Mouse (Mus musculus) MEL (cell line): ENCODE measurements around the gene Olfr1393. TPM values are rescaled to one million over a fixed set of nuclear protein-coding genes. Genes with fewer than 3 reads are reported as not detected.

ENCODE experiments used
- DNase-seq: peaks from one replicate; pipeline ENCODE4 v3.0.0; 2011; ENCODE audit warnings: low read depth, low spot score
- H3K27ac ChIP-seq: 2 replicates; pipeline ENCODE4 v1.5.1; 2012; ENCODE audit warnings: low read depth, mild to moderate bottlenecking, control low read depth, low read length, moderate library complexity; ENCODE audit not compliant: control insufficient read depth
- H3K27me3 ChIP-seq, 2 experiments: fragments of 150-350 bp in 1 of 2; sonication (generic) in 1 of 2; 2 replicates each; pipeline ENCODE4 v1.6.1; 2012; ENCODE audit warnings: low read length in 2 of 2, mild to moderate bottlenecking in 2 of 2, improper control_type of control experiment in 1 of 2, moderate library complexity in 1 of 2; ENCODE audit not compliant: insufficient read depth in 2 of 2, control insufficient read depth in 1 of 2
- H3K36me3 ChIP-seq, 2 experiments: 2 replicates each; pipeline ENCODE4 v1.6.1; 2012 to 2014; ENCODE audit warnings: low read length in 2 of 2, improper control_type of control experiment in 1 of 2, inconsistent platforms in 1 of 2, mild to moderate bottlenecking in 1 of 2; ENCODE audit not compliant: insufficient read depth in 2 of 2, control insufficient read depth in 1 of 2
- H3K4me1 ChIP-seq, 2 experiments: fragments of 150-350 bp in 1 of 2; sonication (generic) in 1 of 2; 2 replicates each; pipeline ENCODE4 v1.6.1; 2012; ENCODE audit warnings: low read length in 2 of 2, improper control_type of control experiment in 1 of 2, mild to moderate bottlenecking in 1 of 2; ENCODE audit not compliant: insufficient read depth in 2 of 2, control insufficient read depth in 1 of 2
- H3K4me3 ChIP-seq, 2 experiments: fragments of 150-350 bp in 1 of 2; sonication (generic) in 1 of 2; 2 replicates each; pipeline ENCODE4 v1.5.1; 2012; ENCODE audit warnings: low read depth in 2 of 2, low read length in 2 of 2, mild to moderate bottlenecking in 2 of 2, moderate library complexity in 2 of 2, control low read depth in 1 of 2, improper control_type of control experiment in 1 of 2; ENCODE audit not compliant: control insufficient read depth in 1 of 2, insufficient read depth in 1 of 2
- H3K79me2 ChIP-seq: 2 replicates; pipeline ENCODE4 v1.6.1; 2012; ENCODE audit warnings: mild to moderate bottlenecking, low read length, moderate library complexity; ENCODE audit not compliant: control insufficient read depth, poor library complexity, insufficient read depth
- H3K9ac ChIP-seq: 2 replicates; pipeline ENCODE4 v1.6.1; 2012; ENCODE audit warnings: low read depth, mild to moderate bottlenecking, control low read depth, low read length, moderate library complexity; ENCODE audit not compliant: control insufficient read depth, poor library complexity, severe bottlenecking
- H3K9me3 ChIP-seq: fragments of 150-350 bp; sonication (generic); replicated peaks from 2 replicates; pipeline ENCODE4 v1.6.1; 2012; ENCODE audit warnings: mild to moderate bottlenecking, low read length, improper control_type of control experiment, moderate library complexity; ENCODE audit not compliant: insufficient read depth
- BHLHE40 ChIP-seq: IDR thresholded peaks from 2 replicates; pipeline ENCODE4 v1.6.1; 2012; ENCODE audit warnings: low read depth, mild to moderate bottlenecking, inconsistent platforms, low read length, improper control_type of control experiment, borderline replicate concordance
- CHD2 ChIP-seq: IDR thresholded peaks from 2 replicates; pipeline ENCODE4 v1.6.1; 2011; ENCODE audit warnings: low read length, improper control_type of control experiment
- CTCF ChIP-seq, 3 experiments: IDR thresholded peaks in 2 of 3; conservative IDR thresholded peaks in 1 of 3; 2 replicates each; pipeline ENCODE4 v1.5.1; 2011 to 2012; ENCODE audit warnings: low read length in 3 of 3, low read depth in 2 of 3, mild to moderate bottlenecking in 2 of 3, improper control_type of control experiment in 1 of 3, inconsistent platforms in 1 of 3, mixed read lengths in 1 of 3, moderate library complexity in 1 of 3; ENCODE audit not compliant: control insufficient read depth in 1 of 3, insufficient read depth in 1 of 3, poor library complexity in 1 of 3, severe bottlenecking in 1 of 3
- E2F4 ChIP-seq: IDR thresholded peaks from 2 replicates; pipeline ENCODE4 v1.6.1; 2011; ENCODE audit warnings: low read depth, low read length, improper control_type of control experiment, borderline replicate concordance
- ELF1 ChIP-seq: IDR thresholded peaks from 2 replicates; pipeline ENCODE4 v1.6.1; 2014; ENCODE audit warnings: low read depth, mild to moderate bottlenecking, inconsistent platforms, low read length, improper control_type of control experiment, moderate library complexity
- EP300 ChIP-seq, 2 experiments: IDR thresholded peaks; 2 replicates each; pipeline ENCODE4 v1.6.1; 2011; ENCODE audit warnings: improper control_type of control experiment in 2 of 2, low read length in 2 of 2, low read depth in 1 of 2, mild to moderate bottlenecking in 1 of 2
- ETS1 ChIP-seq: IDR thresholded peaks from 2 replicates; pipeline ENCODE4 v1.6.1; 2012; ENCODE audit warnings: low read depth, mild to moderate bottlenecking, inconsistent platforms, low read length, improper control_type of control experiment, moderate library complexity
- GABPA ChIP-seq: IDR thresholded peaks from 2 replicates; pipeline ENCODE4 v1.6.1; 2012; ENCODE audit warnings: low read depth, mild to moderate bottlenecking, inconsistent platforms, low read length, improper control_type of control experiment, moderate library complexity
- GATA1 ChIP-seq: IDR thresholded peaks from 2 replicates; pipeline ENCODE4 v1.6.1; 2011; ENCODE audit warnings: low read depth, low read length, improper control_type of control experiment
- KAT2A ChIP-seq: conservative IDR thresholded peaks from 2 replicates; pipeline ENCODE4 v1.6.1; 2012; ENCODE audit warnings: low read depth, low read length, improper control_type of control experiment, inconsistent platforms
- MAFK ChIP-seq: IDR thresholded peaks from 2 replicates; pipeline ENCODE4 v1.6.1; 2011; ENCODE audit warnings: low read depth, mild to moderate bottlenecking, low read length, improper control_type of control experiment, borderline replicate concordance
- MAX ChIP-seq: IDR thresholded peaks from 2 replicates; pipeline ENCODE4 v1.6.1; 2011; ENCODE audit warnings: low read length, improper control_type of control experiment
- MAZ ChIP-seq: IDR thresholded peaks from 2 replicates; pipeline ENCODE4 v1.6.1; 2012; ENCODE audit warnings: low read depth, mild to moderate bottlenecking, inconsistent platforms, low read length, improper control_type of control experiment
- MEF2A ChIP-seq: IDR thresholded peaks from 2 replicates; pipeline ENCODE4 v1.6.1; 2014; ENCODE audit warnings: low read depth, mild to moderate bottlenecking, inconsistent platforms, low read length, improper control_type of control experiment; ENCODE audit not compliant: poor library complexity, insufficient replicate concordance, severe bottlenecking; ENCODE audit errors: extremely low read depth
- MYB ChIP-seq: IDR thresholded peaks from 2 replicates; pipeline ENCODE4 v1.6.1; 2011; ENCODE audit warnings: mild to moderate bottlenecking, low read depth, low read length, improper control_type of control experiment
- NELFE ChIP-seq: IDR thresholded peaks from 2 replicates; pipeline ENCODE4 v1.6.1; 2011; ENCODE audit warnings: low read depth, low read length, improper control_type of control experiment
- NRF1 ChIP-seq: IDR thresholded peaks from 2 replicates; pipeline ENCODE4 v1.6.1; 2014; ENCODE audit warnings: low read depth, mild to moderate bottlenecking, inconsistent platforms, low read length, improper control_type of control experiment, moderate library complexity; ENCODE audit not compliant: poor library complexity, insufficient read depth, severe bottlenecking
- POLR2AphosphoS2 ChIP-seq: IDR thresholded peaks from 2 replicates; pipeline ENCODE4 v1.6.1; 2011; ENCODE audit warnings: low read length, improper control_type of control experiment
- POLR2AphosphoS5 ChIP-seq: IDR thresholded peaks from 2 replicates; pipeline ENCODE4 v1.6.1; 2012; ENCODE audit warnings: low read depth, borderline replicate concordance, mild to moderate bottlenecking, inconsistent platforms, low read length, moderate library complexity, mixed read lengths
- RCOR1 ChIP-seq: IDR thresholded peaks from 2 replicates; pipeline ENCODE4 v1.6.1; 2012; ENCODE audit warnings: low read depth, mild to moderate bottlenecking, inconsistent platforms, low read length, improper control_type of control experiment
- SIN3A ChIP-seq: IDR thresholded peaks from 2 replicates; pipeline ENCODE4 v1.6.1; 2012; ENCODE audit warnings: low read length, improper control_type of control experiment, inconsistent platforms
- SMC3 ChIP-seq: IDR thresholded peaks from 2 replicates; pipeline ENCODE4 v1.6.1; 2011; ENCODE audit warnings: low read depth, low read length, improper control_type of control experiment
- TAL1 ChIP-seq: IDR thresholded peaks from 2 replicates; pipeline ENCODE4 v1.6.1; 2012; ENCODE audit warnings: mild to moderate bottlenecking, inconsistent platforms, low read length, moderate library complexity, mixed read lengths
- TBP ChIP-seq: IDR thresholded peaks from 2 replicates; pipeline ENCODE4 v1.8.0; 2011; ENCODE audit warnings: low read depth, low read length, improper control_type of control experiment
- TCF12 ChIP-seq: IDR thresholded peaks from 2 replicates; pipeline ENCODE4 v1.6.1; 2014; ENCODE audit warnings: low read depth, mild to moderate bottlenecking, inconsistent platforms, low read length, improper control_type of control experiment, moderate library complexity
- UBTF ChIP-seq: IDR thresholded peaks from 2 replicates; pipeline ENCODE4 v1.6.1; 2012; ENCODE audit warnings: low read depth, mild to moderate bottlenecking, inconsistent platforms, low read length, improper control_type of control experiment, moderate library complexity, borderline replicate concordance; ENCODE audit not compliant: insufficient read depth
- USF1 ChIP-seq: IDR thresholded peaks from 2 replicates; pipeline ENCODE4 v1.6.1; 2014; ENCODE audit warnings: low read depth, mild to moderate bottlenecking, inconsistent platforms, low read length, improper control_type of control experiment, moderate library complexity
- ZC3H11A ChIP-seq: IDR thresholded peaks from 2 replicates; pipeline ENCODE4 v1.6.1; 2012; ENCODE audit warnings: low read depth, mild to moderate bottlenecking, inconsistent platforms, low read length, improper control_type of control experiment
- ZKSCAN1 ChIP-seq: IDR thresholded peaks from 2 replicates; pipeline ENCODE4 v1.6.1; 2012; ENCODE audit warnings: low read depth, mild to moderate bottlenecking, inconsistent platforms, low read length, improper control_type of control experiment, moderate library complexity
- ZMIZ1 ChIP-seq: IDR thresholded peaks from 2 replicates; pipeline ENCODE4 v1.6.1; 2012; ENCODE audit warnings: low read depth, mild to moderate bottlenecking, inconsistent platforms, low read length, improper control_type of control experiment, moderate library complexity
- polyA plus RNA-seq, 2 experiments: library from polyadenylated mRNA; stranded (reverse) in 1 of 2; unstranded in 1 of 2; fragments of >175 nt in 1 of 2; fragments of >200 nt in 1 of 2; gene quantifications; 2 replicates each; pipeline versions ENCODE4 v1.2.1 to v1.2.4; 2012; ENCODE audit warnings: low replicate concordance in 2 of 2, low read depth in 1 of 2; ENCODE audit not compliant: insufficient read length in 2 of 2, insufficient read depth in 1 of 2, missing spikeins in 1 of 2
- total RNA-seq: library from RNA; depleted of rRNA; stranded (reverse); fragments of 300-350 nt; gene quantifications from 2 replicates; pipeline ENCODE4 v1.2.3, GENCODE M21; 2012

Gene Olfr1393
- total and polyA plus RNA-seq, 3 experiments = not detected

DNA sequence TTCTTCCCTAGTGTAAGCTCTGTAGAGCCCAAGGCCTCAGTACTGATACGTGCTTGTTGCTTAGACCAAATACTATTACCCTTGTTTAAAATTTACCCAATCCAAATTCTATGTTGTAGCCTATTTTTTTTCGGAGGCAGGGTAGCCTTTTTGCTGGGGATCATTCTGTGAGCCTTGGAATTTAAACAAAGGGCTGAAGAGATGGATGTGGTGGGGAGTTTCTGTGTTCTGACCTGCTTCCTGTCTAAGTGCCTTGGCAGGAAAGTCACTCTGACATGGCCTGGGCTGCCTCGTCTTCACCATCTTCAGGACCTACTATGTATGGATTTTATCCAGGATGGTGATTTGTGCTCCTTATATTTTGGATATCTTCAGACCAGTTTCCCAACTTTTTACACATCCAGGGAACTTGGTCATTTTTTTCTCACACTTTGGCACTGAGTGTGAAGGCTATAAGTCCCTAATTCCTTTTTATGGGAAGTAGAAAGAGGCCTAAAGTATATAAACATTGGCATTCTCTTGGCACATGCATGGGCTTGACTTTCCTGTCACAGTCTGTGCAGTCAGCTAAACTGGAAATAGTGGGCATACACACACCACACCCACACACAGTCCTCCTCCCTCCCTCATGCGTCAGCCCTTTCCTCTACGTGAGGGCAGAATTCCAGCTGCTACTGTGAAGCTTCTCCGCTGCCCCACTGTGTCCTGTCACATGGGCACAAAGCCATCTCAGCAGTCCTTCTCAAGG lies 29.7 kb upstream of the Olfr1393 start:
- H3K4me3 ChIP-seq = no peak overlapping the region
- H3K4me1 ChIP-seq = peaks cover 14 to 21% of the 10 kb centered on the region in 2 experiments
- no peak for DNase-seq

DNA sequence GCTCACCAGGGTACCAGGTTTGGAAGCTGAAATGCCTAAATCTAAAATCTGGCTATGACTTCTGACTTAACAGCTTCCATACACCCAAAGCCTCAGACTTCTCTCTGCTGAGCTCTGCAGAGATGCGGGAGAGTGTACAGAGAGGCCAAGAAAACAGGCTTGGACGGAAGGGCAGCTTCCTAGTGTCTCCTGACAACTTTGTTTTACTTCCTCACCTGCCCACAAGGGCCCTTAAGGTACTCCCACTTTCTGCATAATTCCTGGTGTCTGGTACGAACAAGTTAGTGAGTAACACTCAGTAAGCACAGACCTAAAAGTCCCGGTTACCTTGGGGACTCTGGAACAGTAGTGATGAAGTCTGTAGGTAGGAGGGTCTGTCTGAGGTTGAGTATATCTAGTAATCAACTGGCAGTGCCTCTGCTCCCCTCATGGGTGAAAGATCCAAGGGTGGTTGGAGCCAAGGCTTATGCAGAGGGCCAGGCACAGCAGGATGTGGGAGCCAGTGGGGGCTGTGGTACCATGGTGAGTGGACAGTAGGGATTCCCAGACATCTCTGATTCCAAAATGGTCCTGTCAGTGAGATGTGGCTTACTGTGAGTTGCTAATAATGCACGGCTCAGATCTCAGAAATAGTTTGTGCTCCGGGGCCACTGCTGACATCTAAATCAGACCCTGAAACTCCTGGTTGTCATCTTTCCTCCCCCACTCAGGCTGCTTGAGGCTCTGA lies 29.0 kb upstream of the Olfr1393 start:
- no peaks in the 10 kb centered on the region for H3K9me3 ChIP-seq
- peaks cover 6 to 22% of the 10 kb centered on the region in 2 experiments; a peak in 3 of 4 replicates for H3K36me3 ChIP-seq
- H3K4me1 ChIP-seq = peaks cover 14 to 21% of the 10 kb centered on the region in 2 experiments
- no peak for DNase-seq
- H3K79me2 ChIP-seq = peaks cover 15% of the 10 kb centered on the region
- no peak overlapping the region for H3K9ac ChIP-seq
- H3K4me3 ChIP-seq = no peak overlapping the region; a peak in 1 of 4 replicates
- no peaks in the 10 kb centered on the region for H3K27me3 ChIP-seq
- TF ChIP-seq SMC3 (no peak), ELF1 (no peak), UBTF (no peak), ETS1 (no peak), ZC3H11A (no peak), NELFE (no peak), POLR2AphosphoS2 (no peak), MAFK (no peak), NRF1 (no peak), MAZ (no peak), CHD2 (no peak), E2F4 (no peak), GATA1 (no peak), SIN3A (no peak; the same call in 1 of the 2 replicates), MYB (no peak), TCF12 (no peak), POLR2AphosphoS5 (no peak), KAT2A (no peak), BHLHE40 (no peak)
- H3K27ac ChIP-seq = no peak overlapping the region

More for the DNA sequence above, 29.7 kb upstream of the Olfr1393 start:
- Histone ChIP-seq H3K79me2 (peaks cover 12% of the 10 kb centered on the region), H3K9me3 (no peaks in the 10 kb centered on the region), H3K27ac (no peak overlapping the region), H3K9ac (no peak overlapping the region), H3K36me3 (peaks cover 5 to 22% of the 10 kb centered on the region in 2 experiments; a peak in 3 of 4 replicates), H3K27me3 (no peaks in the 10 kb centered on the region)
- no peak for TF ChIP-seq RCOR1
- TF ChIP-seq SMC3 = no peak
- no peak for TF ChIP-seq E2F4
- TF ChIP-seq TAL1 = no peak
- TF ChIP-seq TBP = no peak
- TF ChIP-seq CTCF (IDR thresholded peaks at IDR 0.05 in 2 of 3, conservative IDR thresholded peaks at IDR 0.05 in 1 of 3; ENCODE audit: control insufficient read depth in 1 of 3, insufficient read depth in 1 of 3, low read depth in 2 of 3, low read length in 3 of 3, poor library complexity in 1 of 3, severe bottlenecking in 1 of 3) = no peak
- no peak for TF ChIP-seq MEF2A
- TF ChIP-seq CHD2 = no peak
- no peak for TF ChIP-seq MAZ
- TF ChIP-seq USF1 = no peak
- no peak for TF ChIP-seq KAT2A
- no peak for TF ChIP-seq EP300 (IDR thresholded peaks at IDR 0.05; ENCODE audit: low read depth in 1 of 2, low read length in 2 of 2)
- no peak for TF ChIP-seq ZKSCAN1
- no peak for TF ChIP-seq POLR2AphosphoS5
- no peak for TF ChIP-seq GABPA
- no peak for TF ChIP-seq MAFK
- no peak for TF ChIP-seq ZMIZ1
- TF ChIP-seq MAX = no peak
- TF ChIP-seq TCF12 = no peak
